Mouse (Mus musculus) kidney, adult 10 weeks (tissue): Measurements from ENCODE around the gene Ovca2. TPM values are rescaled to one million over a fixed set of nuclear protein-coding genes. Genes with fewer than 3 reads are reported as not detected.

Source experiments
- polyA plus RNA-seq: library from polyadenylated mRNA; stranded (reverse); fragments of 350-450 nt; fragmentation: Illumina TruSeq; extraction: RNeasy Lipid Tissue Mini Kit (QIAGEN cat#74804); gene quantifications from one replicate; pipeline ENCODE4 v1.2.3, GENCODE M21; 2014; ENCODE audit warnings: low read depth, low replicate concordance

Gene Ovca2
- 21.4 TPM for polyA plus RNA-seq

DNA sequence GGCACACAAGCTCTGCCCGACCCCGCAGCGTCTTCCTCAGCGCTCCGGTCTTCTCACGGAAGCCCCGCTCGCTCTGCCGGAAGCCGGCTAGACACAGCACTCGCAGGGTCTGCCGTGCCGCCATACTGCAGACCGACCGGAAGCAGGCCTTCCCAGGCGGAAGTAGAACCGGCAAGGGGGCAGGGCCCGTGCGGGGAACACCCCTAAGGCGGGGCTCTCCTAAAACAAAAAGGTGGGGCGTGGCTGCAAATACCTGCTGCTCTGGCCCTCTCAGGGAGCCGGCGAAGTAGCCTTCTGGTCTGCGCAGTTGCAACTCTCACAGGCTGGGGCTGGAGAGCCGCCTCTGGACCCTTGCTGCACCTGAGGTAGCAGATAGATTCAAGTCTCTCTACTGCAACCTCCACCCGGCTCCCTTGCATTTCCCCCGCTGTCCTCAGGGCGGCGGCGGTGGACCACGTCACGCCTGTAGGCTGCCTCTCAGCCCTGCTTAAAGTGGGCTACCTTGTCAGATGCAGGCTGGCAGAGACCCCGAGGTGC, at the start of gene Ovca2:
TSS of gene Ovca2 (minus strand) at position 164 of the 537 bp plus-strand sequence.

DNA sequence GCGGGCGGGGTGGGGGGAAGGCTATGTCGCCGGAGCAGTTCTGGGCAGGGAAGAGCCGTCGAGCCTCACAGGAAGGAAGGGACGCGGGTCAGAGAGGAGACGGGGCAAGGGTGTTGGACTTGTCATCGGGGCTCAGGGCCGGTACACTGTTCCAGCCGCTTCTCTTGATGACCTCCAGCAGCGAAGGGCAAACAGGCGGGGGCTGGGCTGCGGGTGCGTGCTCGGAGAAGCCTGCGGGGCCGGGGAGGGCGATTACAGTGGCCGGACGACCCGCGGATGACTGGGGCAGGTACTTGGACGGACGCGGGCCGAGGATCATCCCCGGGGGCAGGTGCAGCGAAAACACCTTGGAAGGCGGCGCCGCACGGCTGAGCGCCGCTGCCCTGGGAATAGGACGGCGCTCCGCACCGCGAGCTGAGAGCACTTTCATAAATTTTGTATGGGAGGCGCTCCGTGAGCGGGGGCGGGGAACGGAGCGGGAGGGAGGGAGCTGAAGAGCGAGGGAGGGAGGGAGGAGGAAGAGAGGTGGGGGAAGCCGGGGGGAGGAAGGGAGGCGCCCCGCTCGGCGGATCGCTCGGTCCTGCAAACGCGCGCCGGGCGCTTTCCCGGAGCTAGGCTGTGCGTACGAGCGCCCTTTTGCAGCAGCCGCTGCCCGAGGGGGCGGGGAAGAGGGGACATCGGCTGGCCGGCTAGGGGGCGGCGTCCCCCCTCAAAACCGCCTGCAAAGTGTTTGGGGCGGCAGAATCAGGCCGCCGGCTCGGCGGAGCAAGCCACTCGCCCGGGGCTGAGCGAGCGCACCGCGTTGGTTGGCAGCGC, 14.8 kb upstream of the Ovca2 start, which contains the start of gene Rtn4rl1:
TSS of gene Rtn4rl1 (plus strand) at position 528 of the 816 bp plus-strand sequence.

DNA sequence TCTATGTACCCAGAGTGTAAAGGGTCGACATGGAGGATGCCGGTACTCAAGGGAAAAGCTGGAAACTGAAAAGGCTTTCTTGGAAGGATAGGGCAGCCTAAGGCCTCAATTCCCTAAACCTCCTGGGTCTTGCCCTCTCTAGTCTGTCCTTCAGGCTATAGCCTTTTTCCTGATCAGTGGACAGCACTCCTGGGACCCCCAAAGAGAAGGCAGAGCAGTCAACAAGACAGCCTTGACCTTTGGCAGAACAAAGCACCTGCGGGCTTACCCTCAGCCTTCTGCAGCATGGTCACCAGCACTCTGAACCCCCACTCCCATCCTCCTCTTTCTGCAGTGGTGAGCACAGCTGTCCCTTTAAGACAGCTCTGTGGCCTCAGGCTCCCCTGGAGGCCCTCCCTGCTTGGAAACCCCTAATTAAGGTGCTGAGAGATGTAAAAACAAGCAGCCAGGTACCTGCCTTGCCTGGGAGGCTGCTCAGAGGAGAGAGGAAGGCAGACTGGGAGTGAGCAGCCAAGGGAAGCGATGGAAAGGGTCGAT, 12.3 kb upstream of the Ovca2 start, which contains the start of gene Dph1:
TSS of gene Dph1 (minus strand) at position 337 of the 537 bp plus-strand sequence.

DNA sequence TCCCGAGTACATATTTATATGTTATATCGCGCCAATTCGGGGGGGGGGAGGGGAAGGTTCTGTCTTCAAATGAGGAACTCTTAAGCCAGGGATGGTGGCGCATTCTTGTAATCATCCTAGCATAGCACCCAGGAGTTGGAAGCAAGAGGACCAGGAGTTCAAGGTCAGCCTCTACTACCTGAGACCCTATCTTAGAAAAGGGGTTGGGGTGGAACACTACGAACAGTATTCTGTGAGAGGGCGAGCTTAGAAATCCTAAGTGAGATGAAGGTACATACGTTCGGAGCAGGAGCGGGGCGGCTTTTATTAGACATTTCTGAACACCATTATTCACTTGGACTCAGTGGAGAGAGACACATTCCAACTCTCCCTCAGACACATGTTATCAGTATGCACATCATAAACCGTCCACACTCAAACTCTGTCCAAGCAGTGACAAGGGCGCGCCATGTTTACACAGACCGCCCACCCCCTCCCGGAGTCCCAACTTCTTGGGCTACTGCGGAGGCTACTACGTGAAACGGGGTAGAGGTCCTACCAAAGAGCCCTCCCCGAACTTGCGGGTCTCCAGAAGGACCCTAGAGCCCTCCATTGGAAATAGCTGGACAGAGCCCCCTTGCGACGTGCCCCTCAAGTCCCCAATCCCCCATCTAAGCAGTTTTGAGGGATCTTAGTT, 9.1 kb downstream of the Ovca2 start, which contains the start of gene Hic1:
TSS of gene Hic1 (minus strand) at position 115 of the 676 bp plus-strand sequence.

Other genes with a start within 250 kb of the Ovca2 start
- 0.28 TPM for gene Hic1, start 9.3 kb downstream of the Ovca2 start, polyA plus RNA-seq
- 1.5 TPM for gene Dph1, start 12.4 kb upstream of the Ovca2 start, polyA plus RNA-seq
- gene Rtn4rl1, start 14.9 kb upstream of the Ovca2 start, polyA plus RNA-seq: 2.1 TPM
- 33.1 TPM for gene Rpa1, start 169.5 kb upstream of the Ovca2 start, polyA plus RNA-seq
- 6.0 TPM for gene Smyd4, start 169.6 kb upstream of the Ovca2 start, polyA plus RNA-seq
- gene Serpinf1, start 243.9 kb upstream of the Ovca2 start, polyA plus RNA-seq: 0.89 TPM